Mouse (Mus musculus) spleen, embryonic (tissue): Measurements from ENCODE around the gene Zfp687.

Experiments
- CTCF ChIA-PET: fragments of 350-600 bp; sonication (Branson Sonifier 250); formaldehyde crosslinking; loops from one replicate; lab custom pipeline; 2022; lab: Charles Lee

Zfp687 gene

GRCm38 (mm10) chr3:94965878-94966277, 49.4 kb downstream of the Zfp687 start:
- CTCF ChIA-PET: no interaction called here

GRCm38 (mm10) chr3:94964989-94965388, 50.3 kb downstream of the Zfp687 start:
- CTCF ChIA-PET: interaction anchor here (0.7 kb wide), 1 partner anchor 17 kb away, joined by 3 read pairs; no protein-coding TSS in a partner anchor

GRCm38 (mm10) chr3:94960322-94960721, 54.9 kb downstream of the Zfp687 start:
- CTCF ChIA-PET: no interaction called here

- CTCF ChIA-PET: no interaction called here
Measured at GRCm38 (mm10) chr3:94959871-94960270, 55.4 kb downstream of the Zfp687 start.

- CTCF ChIA-PET: interaction anchor here (0.6 kb wide), 1 partner anchor 34 kb away, joined by 3 read pairs; no protein-coding TSS in a partner anchor
Measured at GRCm38 (mm10) chr3:94958295-94958694, 57.0 kb downstream of the Zfp687 start.
